Mouse (Mus musculus) B cell, adult 2 months (primary cell): ENCODE data around the gene Extl1.
A peak's percentile ranks its signal among the peaks of the same experiment; 100 is the strongest.

Experiments used
- DNase-seq, 2 experiments: peaks; one replicate each; pipeline ENCODE4 v3.0.0; 2022

Gene Extl1

DNA sequence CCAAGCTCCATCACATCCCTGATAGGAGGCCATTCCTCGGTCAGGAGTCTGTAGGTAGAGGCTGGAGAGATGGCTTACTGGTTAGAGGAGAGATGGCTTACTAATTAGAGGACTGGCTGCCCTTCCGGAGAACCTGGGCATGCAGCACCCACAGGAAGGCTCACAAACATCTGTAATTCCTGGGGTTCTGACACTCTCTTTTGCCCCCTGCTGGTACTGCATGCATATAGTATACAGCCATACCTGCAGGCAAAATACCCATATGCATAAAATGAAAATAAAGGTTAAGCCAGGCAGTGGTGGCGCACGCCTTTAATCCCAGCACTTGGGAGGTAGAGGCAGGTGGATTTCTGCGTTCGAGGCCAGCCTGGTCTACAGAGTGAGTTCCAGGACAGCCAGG is 3.6 kb upstream of the Extl1 start:
- peak; percentile 37 to 45 for DNase-seq

DNA sequence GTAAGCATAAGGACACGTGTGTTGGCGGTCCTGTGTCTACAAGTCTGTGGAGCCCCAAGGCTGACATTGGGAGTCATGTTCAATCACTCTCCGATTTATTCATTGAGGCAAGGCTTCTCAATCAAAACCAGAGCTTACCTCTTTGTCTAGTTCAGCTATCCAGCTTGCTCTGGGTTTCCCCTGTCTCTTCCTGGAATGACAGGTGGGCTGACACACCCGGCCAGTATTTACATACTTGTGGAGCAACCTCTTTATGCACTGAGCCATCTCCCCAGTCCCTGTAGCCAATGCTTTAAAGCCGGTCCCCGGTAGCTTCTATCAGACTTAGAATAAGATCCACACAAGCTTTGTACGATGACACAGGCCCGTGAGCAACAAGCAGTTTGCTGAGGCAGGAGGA is 4.1 kb downstream of the Extl1 start:
- DNase-seq: no peak

DNA sequence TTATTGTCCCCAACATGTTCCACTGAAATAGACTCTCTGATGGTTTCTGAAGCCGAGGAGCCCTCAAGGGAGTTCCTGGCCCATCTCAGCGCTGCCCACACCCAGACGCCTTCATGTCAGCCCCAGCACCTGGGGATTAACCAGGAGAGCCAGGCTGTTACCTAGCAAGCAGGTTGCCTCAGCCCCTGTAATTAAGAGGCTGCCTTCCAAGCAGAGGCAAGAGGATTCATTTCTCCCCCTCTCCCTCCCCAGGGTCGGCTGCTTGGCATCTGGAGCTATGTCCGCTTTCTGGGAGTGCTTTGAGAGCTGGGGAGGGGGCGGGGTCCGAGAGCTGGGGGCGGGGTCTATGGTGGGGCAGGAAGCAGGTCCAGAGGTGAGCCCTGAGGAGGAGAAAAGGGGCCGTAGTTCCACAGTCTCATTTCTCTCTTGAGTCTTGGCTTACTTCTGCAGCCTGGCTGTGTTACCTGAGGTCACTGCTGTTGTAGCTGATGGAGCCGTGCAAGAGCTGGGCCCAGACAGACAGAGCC is 5.5 kb downstream of the Extl1 start:
- no peak for DNase-seq

DNA sequence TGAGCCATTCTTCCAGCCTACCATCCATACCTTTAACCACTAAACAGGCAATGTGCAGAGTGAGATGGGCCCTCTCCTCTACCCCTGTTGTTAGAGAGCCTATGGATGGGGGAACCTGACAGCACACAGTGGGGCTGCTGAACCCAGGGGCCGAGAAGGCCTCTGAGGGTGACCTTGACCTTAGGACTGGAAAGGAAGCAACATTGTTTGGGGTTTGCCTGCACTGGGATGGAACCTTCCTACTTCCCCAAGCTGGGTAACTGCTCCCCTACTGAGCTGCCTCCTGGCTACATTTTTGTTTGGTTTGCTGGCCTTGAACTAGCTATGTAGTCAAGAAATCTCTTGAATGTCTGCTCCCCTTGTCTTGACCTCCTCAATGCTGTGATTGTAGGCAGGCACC is 9.3 kb downstream of the Extl1 start:
- DNase-seq: no peak

DNA sequence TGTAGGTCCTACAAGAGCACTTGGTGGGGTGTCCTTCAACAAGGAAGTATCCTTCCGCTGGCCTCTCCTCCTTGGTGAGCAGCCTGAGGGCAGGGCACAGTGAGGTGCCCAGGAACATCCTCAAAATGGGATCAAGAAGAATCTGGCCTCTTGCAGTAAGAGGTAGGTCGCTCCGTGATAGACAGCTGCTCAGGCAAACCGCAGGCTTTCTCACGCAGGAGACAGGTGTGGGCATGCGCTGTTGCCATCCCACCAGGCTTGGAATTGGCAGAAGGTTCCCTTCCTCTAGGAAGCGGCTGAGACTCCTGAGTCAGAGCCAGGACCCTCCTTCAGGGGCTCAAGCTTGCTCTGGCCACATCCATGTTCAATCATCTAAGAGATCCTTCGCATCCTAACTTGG is 10.4 kb downstream of the Extl1 start:
- no peak for DNase-seq

DNA sequence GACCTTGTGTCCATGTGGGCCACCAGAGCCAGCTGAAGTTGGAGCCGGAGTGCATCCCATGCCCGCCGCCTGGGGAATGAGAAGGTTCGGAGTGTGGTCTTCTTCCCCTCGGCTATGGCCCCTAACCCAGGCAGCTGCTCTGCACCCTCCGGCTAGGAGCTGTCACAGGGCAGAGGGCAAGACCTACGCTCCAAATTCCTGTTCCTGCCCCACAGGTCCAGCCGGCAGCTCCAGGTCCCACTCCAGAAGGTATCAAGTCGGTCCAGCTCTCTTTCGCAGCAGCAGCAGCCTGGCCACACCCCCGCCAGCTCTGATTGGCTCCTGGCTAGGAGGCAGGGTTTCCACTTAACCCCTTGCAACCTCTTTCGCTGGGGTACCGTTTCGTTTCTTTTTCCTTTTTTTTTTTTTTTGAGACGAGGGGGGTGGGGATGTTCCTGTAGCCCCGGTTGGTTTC is 11.3 kb downstream of the Extl1 start:
- DNase-seq: peak; percentile 76 to 79

DNA sequence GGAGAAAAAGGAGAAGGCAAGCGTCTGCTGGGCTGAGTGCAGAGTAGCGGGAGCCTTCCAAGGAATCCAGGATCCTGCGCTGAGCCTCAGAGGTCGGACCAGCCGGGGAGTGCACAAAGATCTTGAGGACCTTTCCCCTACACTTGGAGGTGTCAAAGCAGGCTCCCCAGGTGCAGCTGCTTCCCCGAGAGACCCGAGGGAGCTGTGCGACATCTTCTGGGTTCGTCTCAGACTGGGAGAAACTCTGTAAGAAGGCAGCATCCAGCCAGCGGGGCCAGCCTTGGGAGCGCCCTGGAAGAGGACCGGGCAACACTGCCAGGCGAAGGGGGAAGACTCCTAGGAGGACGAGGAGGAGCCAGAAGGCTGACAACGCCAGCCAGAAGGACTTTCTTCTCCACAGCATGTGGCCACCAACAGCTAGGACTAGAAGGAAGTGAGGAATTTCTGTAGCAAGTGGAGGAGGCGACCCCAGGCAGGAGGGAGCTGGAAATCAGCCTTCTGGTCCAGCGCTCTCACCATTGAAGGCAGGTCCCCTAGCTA is 12.3 kb downstream of the Extl1 start:
- DNase-seq: peak in 1 of 2 experiments; percentile 23

DNA sequence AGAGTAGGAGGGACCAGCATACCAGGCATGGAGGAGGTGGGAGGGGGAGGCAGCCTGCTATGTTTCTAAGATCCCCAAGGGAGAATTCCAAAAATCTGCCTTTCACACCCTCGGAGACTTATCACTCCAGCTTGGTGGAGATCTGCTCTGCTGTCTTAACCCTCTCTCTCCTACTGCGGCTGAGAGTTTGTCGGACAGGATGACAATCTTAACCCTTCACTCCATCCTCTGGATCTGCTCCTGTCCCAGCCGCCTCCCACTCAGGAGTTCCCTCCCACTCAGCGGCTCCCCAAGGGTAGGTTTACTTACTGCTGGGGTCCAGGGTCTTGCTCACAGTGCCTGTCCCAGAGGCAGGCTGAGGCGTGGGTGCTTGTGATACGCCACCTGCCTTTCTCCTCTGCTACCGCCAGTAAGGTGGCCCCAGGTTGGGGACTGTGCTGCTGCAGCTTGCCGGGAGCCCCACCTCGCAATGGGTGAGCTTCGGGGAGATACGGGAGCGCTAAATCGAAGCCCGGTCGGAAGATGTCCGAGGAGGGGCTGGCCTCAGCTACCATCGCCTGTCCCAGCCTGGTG is 12.9 kb downstream of the Extl1 start:
- peak; percentile 32 to 48 for DNase-seq

DNA sequence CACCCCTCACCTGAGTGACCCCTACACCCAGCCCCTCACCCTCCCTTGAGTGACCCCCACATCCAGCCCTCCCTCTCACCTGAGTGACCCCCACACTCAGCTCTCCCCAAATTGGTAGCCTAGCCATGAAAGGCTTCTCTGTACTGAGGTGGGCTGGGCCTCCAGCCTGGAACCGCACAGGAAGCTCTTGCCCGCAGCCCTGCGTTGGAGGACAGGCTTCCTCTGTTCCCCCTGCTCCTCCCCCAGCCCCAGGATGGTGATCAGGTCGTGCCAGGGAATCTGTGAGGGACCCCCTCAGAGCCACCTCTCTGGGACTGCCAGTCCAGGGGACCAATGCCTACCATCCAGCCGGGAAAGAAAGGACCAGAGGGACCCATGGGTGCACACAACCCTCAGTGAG is 18.4 kb downstream of the Extl1 start:
- DNase-seq: no peak

DNA sequence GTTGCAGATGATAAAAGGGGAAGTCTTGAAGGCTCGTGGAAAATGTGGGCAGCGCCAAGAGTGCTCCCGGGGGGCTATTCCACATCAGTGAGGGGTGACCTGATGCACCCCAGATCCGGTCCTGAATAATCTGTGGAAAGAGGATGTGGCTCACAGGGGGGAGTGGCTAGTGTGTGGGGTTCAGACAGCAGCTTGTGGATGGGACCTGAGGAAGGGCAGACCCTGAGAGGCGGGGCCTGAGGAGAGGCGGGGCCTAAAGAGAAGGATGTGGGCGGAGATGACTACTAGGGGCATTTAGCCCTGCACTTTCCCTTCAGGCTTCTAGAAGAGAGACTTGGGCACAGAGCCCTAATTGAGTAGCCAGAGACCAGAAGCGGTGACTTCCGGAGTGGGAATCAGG is 21.1 kb downstream of the Extl1 start:
- peak; percentile 87 to 90 for DNase-seq

DNA sequence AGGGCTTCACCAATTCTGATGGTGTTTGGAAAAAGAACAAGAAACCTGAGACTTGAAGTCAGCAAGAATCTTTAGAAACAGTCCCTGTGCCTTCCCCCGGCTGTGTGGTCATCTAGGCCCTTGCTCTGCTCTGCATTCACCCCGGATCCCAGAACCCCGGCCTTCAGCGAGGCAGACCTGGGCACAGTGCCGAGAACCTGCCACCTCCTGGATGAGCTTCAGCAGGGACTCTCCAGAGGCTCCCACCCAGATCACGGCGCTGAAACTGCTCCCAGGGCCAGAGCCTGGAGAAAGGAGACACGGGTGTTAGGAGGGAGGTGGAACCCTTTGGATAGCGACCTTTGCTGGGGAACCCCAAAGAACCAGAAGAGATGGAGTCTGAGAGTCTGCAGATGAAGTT is 21.5 kb downstream of the Extl1 start:
- no peak for DNase-seq

DNA sequence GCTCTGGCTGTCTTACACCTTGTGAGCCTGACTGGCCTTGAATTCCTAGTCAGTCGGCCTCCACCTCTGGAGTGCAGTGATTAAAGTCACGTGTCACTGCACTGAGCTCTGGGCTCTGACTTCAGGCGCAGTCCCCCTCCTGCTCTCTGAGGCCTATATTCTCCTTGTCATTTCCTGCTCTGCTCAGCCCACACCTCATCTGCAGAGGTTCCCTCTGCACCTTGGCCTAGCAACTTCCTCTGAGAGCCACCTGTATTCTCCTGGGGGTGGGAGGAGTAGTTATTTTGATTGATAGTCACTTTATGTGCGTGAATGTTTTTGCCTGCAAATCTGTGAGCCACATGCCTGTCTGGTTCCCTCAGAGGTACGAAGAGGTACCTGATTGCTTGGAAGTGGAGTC is 22.4 kb downstream of the Extl1 start:
- DNase-seq: peak; percentile 44 to 62

DNA sequence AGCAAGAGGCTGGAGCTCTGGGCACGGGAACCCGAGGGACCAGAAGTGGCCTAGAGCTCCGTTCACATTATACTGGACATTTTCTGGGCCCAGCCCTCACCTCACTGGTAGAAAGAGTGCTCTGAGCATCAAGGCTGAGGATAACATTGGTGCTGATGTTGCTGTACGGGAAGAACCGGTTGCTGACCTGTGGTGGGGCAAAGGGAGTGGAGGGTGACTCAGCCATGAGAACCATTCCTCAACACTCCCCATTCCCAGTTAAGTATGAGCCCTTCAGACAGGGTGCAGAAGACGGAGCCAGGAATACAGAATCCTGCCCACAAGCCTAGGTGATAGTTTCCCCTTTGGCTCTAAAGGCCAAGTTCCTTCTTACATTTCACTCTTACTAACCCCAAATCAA is 24.0 kb downstream of the Extl1 start:
- DNase-seq: no peak

DNA sequence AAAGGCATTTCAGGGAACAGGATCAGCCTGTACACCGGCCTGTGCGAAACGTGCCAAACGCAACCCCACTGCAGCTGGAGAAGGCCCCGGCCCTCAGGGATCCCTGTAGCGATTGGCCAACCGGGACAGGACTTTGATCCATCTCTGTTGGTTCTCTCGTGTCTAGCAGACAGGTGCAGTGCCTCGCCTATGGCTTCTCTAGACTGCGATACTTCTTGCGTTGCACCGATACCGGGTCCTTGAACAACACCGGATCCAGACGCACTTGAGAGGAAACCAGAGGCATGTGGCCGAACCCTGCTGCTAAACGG is 26.2 kb downstream of the Extl1 start:
- DNase-seq: no peak

DNA sequence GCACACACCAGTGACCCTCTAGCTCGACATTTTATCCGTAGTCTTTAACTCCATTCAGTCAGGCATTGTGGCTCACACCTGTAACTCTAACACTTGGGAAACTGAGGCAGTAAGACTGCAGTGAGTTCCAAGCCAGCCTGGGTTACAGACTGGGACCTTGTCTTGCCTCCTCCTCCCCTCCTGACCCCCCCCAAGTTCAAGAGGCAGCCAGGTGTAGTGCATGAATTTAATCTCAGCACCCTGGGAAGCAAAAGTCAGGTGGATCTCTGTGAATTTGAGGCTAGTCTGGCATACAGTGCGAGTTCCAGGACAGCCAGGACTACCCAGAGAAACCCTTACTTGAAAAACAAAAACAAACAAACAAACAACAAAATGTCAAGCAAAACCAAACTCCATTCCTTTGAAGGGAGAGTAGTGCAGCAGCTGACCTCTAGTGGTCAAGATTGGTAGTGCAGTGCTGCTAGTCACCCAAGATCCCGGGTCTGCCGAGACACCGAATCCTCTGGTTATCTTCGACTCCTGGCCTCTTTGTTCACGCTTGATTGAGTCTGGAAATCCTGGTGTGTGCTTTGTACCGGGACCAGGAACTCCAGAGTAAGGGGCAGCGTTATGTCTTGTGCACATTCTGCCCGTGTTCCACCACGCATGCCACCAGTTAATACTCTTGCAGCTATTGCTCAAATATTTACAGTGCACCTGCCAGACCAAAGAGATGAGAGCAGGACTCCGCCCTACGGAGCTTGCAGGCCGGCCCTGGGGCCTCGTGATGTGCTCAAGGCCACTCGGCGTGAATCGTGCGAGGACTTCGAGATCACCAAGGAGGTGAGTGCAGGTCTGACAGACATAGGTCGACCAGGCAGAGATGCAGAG is 26.8 kb downstream of the Extl1 start:
- peak; percentile 77 to 79 for DNase-seq

DNA sequence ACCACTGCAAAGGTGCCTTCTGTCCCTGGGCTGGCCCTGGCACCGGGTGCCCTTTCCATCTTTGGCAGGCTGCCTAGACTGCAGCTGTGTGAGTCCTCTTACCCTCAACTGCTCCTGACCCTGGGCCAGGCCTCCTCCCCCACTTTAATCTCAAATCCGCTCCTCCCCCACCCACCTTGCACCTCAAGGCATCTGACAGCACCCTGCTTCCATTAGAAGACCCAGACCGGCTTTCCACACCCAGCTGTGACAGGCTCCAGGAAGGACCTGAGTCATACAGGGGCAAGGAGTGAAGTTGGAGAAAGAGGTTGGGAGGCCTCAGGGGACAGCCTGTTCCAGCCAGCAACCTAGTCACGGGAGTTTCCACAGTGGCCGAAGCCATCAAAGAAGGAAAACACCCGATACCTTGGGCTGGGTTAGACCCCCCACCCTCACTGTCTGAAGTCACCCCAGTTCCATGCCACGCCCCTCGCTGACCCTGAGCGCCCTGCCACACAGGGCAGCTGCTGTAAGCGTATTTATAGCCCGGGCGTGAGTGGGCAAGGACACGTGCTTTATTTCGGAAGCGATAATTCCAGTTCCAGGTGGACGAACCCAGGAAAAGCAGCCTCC is 27.7 kb downstream of the Extl1 start:
- DNase-seq: no peak

DNA sequence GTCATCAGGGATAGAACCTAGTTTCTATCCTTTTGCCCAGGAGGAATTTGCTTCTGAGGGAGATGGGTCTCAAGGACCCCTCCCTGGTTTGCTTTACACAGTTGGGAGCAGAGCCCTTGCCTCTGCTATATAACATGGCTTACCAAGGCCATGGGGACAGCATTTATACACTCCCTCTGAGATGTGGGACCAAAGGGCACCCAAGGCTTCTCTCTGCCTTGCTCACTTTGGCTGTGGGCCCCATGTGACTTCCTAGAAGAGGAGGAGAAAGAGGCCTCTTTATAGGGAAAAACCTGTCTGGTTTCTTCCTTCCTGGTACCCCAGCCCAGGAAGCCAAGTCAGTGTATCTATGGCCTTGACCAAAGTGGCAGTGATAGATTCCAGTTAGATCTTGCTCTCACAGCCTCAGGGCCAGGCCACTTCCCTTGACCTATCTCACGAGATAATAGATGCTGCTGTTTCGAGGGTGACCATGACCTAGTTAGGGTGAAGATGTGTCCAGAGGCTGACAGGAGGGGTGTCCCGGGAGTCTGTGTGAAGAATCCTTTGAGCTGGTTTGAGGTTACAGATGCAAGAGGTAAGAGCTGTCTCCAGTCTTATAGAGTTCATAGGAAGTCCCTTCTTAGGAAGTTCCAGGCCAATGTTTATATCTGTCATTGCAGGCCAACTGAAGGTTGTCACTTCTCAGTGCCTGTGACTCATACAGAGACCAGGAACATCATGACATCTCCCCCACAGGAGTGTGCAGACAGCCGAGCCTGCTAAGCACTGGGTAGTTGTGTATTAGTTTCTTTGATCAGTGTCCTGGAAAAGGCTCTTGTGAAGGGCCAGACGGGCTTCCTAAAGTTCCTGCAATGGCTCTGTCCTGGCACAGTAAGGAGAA is 29.9 kb downstream of the Extl1 start:
- no peak for DNase-seq

DNA sequence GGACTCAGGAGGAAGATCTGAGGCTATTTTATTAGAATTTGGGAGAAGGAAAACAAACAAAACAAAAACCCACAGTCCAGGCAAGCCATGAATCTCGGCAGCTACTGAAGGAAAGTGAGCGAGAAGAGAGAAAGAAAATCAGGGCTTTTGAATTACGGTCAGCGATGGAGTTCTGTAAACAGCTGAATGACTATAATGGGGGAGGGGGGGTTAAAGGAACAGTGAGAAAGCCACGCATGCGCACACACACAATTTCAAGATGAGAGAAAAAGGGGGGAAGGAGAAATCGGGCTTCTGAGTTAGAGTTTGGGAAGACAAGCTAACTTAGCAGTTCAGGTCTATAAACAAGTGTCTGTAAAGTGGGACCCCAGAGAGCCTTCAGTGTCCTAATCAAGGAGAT is 30.7 kb downstream of the Extl1 start:
- no peak for DNase-seq

DNA sequence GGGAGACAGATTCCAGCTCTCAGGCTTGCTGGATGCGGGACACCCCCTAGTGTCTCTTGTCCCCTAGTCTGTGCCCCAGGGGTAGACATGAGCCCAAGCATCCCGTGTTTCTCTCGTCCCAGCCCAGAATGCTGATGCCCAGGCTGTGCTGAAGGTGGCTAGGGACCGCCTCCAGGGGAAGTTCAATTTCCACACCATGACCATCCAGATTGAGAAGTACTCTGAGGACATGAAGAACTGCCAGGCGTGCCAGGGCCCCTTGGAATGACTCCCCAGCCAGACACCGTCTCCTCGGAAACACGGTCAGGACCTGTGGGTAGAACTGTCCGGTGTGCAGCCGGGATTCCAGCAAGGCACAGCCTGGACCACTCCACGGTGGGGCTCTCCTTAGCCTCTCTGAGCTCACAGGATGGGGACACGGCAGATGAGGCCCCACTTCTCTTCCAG is 31.4 kb downstream of the Extl1 start:
- DNase-seq: no peak

DNA sequence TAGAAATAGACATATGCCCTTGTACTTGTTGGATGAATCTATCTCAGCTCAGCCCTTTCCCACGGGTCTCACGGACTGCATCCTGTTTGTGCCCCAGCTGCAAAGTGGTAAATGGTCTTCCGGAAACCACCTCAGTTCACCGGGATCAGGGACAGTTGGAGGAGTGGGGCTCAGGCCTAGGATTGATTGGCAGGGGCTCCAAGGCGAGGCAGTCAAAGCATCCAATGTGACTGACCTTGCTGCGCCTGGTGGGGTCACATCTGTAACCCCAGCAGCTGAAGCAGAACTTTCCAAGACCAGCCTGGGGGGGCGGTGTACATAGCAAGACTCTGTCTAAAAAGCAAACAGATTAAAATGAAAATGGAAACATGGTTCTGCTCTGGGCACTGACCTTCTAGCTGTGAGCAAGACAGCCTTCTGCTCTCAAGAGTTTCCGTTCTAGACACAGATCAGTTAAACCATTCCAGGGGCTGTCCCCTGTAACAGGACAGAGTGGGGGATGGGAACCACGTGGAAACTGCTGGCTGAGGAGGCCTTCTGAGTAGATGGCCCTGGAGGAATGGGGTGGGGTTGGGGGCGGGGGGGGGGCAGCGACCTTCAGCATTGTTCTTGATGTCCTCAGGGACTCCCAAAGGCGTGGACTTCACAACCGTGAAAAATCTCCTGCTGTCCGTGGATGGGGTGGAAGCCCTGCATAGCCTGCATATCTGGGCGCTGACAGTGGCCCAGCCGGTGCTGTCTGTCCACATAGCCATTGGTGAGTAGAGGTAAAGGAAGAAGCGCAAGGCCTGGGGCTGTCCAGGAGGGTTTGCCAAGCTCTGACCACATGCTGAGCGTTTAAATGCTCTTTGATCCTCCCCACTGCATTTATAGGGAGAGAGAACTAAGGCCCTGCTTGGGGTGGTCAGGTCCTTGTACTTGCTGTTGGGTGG is 32.1 kb downstream of the Extl1 start:
- no peak for DNase-seq

DNA sequence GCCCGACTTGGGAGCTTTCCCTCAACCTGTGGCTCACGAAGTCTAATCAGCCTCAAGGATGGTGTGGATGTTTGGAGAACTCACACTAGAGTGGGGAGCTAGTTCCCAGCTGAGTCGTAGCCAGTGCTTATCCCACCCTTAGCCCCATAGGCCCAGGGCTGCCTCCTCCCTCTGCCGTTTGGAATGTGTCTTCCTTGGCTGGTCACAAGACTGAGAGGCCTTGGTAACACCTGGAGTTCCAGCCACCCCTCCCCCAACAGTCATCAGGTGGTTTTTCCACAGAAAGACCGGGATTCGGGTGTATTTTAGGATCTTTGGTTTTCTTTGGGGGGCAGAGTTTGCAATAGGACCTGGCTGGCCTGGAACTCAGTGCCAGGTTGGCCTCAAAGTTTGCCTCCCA is 33.0 kb downstream of the Extl1 start:
- DNase-seq: no peak

DNA sequence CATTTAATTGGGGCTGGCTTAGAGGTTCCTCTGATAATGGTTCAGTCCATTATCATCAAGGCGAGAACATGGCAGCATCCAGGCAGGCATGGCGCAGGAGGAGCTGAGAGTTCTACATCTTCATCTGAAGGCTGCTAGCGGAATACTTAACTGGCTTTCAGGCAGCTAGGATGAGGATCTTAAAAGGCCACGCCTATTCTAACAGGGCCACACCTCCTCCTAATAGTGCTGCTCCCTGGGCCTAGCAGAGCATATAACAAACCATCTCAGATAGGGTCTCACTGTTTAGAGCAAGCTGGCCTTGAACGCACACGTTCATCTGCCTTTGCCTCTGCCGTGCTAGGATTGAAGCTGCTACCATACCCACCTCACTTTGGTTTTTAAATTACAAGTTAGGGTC is 33.8 kb downstream of the Extl1 start:
- no peak for DNase-seq
